Mouse (Mus musculus) T-cell, adult 2 months (primary cell): ENCODE measurements around the gene Tstd1.

Source experiments
- DNase-seq: peaks from one replicate; pipeline ENCODE4 v3.0.0; 2022; ENCODE audit warnings: low spot score

Gene Tstd1

GRCm38 (mm10) chr1:171454926-171455325 is 36.3 kb downstream of the Tstd1 start:
- DNase-seq = no peak

GRCm38 (mm10) chr1:171457568-171457967 is 38.9 kb downstream of the Tstd1 start:
- no peak for DNase-seq

GRCm38 (mm10) chr1:171459791-171460190 is 41.1 kb downstream of the Tstd1 start:
- no peak for DNase-seq

GRCm38 (mm10) chr1:171460551-171461503 is 42.2 kb downstream of the Tstd1 start:
- no peak for DNase-seq

GRCm38 (mm10) chr1:171463133-171463532 is 44.5 kb downstream of the Tstd1 start:
- DNase-seq = no peak

- no peak for DNase-seq
Observed at GRCm38 (mm10) chr1:171465749-171466412, 47.2 kb downstream of the Tstd1 start.

GRCm38 (mm10) chr1:171466565-171466964 is 47.9 kb downstream of the Tstd1 start:
- DNase-seq = no peak

- no peak for DNase-seq
Observed at GRCm38 (mm10) chr1:171469678-171470077, 51.0 kb downstream of the Tstd1 start.
